Mouse (Mus musculus): Measurements from ENCODE around the gene Fermt3. TPM values are rescaled to one million over a fixed set of nuclear protein-coding genes. Genes with fewer than 3 reads are reported as not detected.
A peak's percentile ranks its signal among the peaks of the same experiment; 100 is the strongest.
"Not testable (repeated sequence)": the region's sequence is repeated elsewhere in the genome, so short reads cannot be mapped to it uniquely, and the experiment has no call there.

Gene Fermt3
- total and polyA plus RNA-seq, 2 experiments from 2014 or later: 4.0 to 7.5 TPM

DNA sequence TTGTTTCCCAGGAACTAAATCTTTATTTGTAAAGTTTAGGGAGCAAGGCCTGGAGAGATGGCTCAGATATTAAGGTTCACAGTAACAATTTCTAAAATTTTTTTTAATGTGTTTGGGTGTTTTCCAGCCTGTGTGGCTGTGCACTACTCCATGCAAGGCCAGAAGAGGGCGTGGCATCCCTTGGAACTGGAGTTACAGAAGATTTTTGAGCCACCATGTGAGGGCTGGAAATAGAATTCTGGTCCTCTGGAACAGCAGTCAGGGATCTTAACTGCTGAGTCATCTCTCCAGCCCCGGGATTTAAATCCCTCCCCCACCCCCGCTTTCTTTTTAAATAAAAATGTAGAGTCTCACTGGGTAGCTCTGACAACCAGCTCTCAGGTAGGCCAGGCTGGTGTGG, 35.9 kb upstream of the Fermt3 start:
- peaks cover 5% of the 10 kb centered on the region; the same call in 1 of the 2 replicates for H3K4me1 ChIP-seq (ENCODE audit: insufficient read depth, low read length)
- no peaks in the 10 kb centered on the region for H3K27me3 ChIP-seq (ENCODE audit: insufficient read depth, low read length)
- ATAC-seq (no peak), DNase-seq (ENCODE audit: low spot score) (no peak)
- 56% methylated on average over 3 of the region's 3 CpGs for WGBS
- no peak overlapping the region for H3K4me3 ChIP-seq (ENCODE audit: low read length)
- H3K9me3 ChIP-seq (ENCODE audit: low read length): no peaks in the 10 kb centered on the region
- no peak overlapping the region for H3K4me2 ChIP-seq (ENCODE audit: low read depth, low read length)
- no peaks in the 10 kb centered on the region for H3K36me3 ChIP-seq (ENCODE audit: insufficient read depth, low read length)
- no peak for TF ChIP-seq CTCF (IDR thresholded peaks at IDR 0.05; ENCODE audit: low read depth)
- no peak overlapping the region for H3K27ac ChIP-seq
- H3K9ac ChIP-seq (replicated peaks; ENCODE audit: low read length): no peak overlapping the region

GRCm38 (mm10) chr19:7054772-7055171, 35.5 kb upstream of the Fermt3 start:
- Histone ChIP-seq H3K36me3 (ENCODE audit: insufficient read depth, low read length) (no peaks in the 10 kb centered on the region), H3K27ac (no peak overlapping the region), H3K4me2 (ENCODE audit: low read depth, low read length) (no peak overlapping the region), H3K4me1 (ENCODE audit: insufficient read depth, low read length) (peaks cover 5% of the 10 kb centered on the region; the same call in 1 of the 2 replicates), H3K9ac (replicated peaks; ENCODE audit: low read length) (no peak overlapping the region), H3K9me3 (ENCODE audit: low read length) (no peaks in the 10 kb centered on the region), H3K27me3 (ENCODE audit: insufficient read depth, low read length) (no peaks in the 10 kb centered on the region), H3K4me3 (ENCODE audit: low read length) (no peak overlapping the region)
- no peak for ATAC-seq
- no peak for TF ChIP-seq CTCF (IDR thresholded peaks at IDR 0.05; ENCODE audit: low read depth)
- WGBS: 64% methylated on average over 10 of the region's 10 CpGs
- no peak for DNase-seq (ENCODE audit: low spot score)

GRCm38 (mm10) chr19:7053382-7053781, 34.1 kb upstream of the Fermt3 start:
- not testable (repeated sequence) for H3K4me3 ChIP-seq (ENCODE audit: low read length); DNase-seq (ENCODE audit: low spot score); ATAC-seq; H3K27ac ChIP-seq; H3K9ac ChIP-seq (replicated peaks; ENCODE audit: low read length); H3K4me2 ChIP-seq (ENCODE audit: low read depth, low read length); H3K36me3 ChIP-seq (ENCODE audit: insufficient read depth, low read length); H3K9me3 ChIP-seq (ENCODE audit: low read length); H3K27me3 ChIP-seq (ENCODE audit: insufficient read depth, low read length); H3K4me1 ChIP-seq (ENCODE audit: insufficient read depth, low read length)
- 65% methylated on average over 4 of the region's 4 CpGs for WGBS

- no peaks in the 10 kb centered on the region for H3K9me3 ChIP-seq (ENCODE audit: low read length)
- H3K27me3 ChIP-seq (ENCODE audit: insufficient read depth, low read length): no peaks in the 10 kb centered on the region
- H3K4me3 ChIP-seq (ENCODE audit: low read length): no peak overlapping the region
- DNase-seq (ENCODE audit: low spot score) (no peak), ATAC-seq (no peak)
- no peak for TF ChIP-seq CTCF (IDR thresholded peaks at IDR 0.05; ENCODE audit: low read depth)
- 31% methylated on average over 4 of the region's 4 CpGs for WGBS
- no peak overlapping the region for H3K4me2 ChIP-seq (ENCODE audit: low read depth, low read length)
- no peaks in the 10 kb centered on the region for H3K4me1 ChIP-seq (ENCODE audit: insufficient read depth, low read length)
- no peak overlapping the region for H3K27ac ChIP-seq
- H3K36me3 ChIP-seq (ENCODE audit: insufficient read depth, low read length): no peaks in the 10 kb centered on the region
- no peak overlapping the region for H3K9ac ChIP-seq (replicated peaks; ENCODE audit: low read length)
These were observed 25.4 kb upstream of the Fermt3 start for GRCm38 (mm10) chr19:7044706-7045105.

DNA sequence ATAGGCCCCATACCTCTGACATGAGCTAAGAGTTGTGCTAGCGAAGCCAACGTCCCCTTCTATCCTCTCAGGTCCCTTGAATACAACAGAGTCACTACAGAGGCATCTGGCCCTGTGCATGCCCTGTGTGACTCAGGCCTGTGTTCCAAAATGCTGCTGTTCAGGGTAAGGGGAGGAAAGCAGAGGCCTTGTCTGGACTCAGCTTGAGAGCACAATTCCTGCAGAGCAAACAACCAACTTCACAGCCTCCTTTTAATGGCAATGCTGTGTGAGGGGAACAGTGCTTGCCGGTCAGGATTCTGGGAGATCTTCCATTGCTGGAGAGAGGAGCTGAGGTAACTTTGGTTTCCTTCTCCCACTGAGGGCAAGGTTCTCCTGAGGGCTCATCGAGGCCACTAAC, 25.0 kb upstream of the Fermt3 start:
- DNase-seq (ENCODE audit: low spot score): no peak
- TF ChIP-seq CTCF (IDR thresholded peaks at IDR 0.05; ENCODE audit: low read depth): no peak
- no peaks in the 10 kb centered on the region for H3K9me3 ChIP-seq (ENCODE audit: low read length)
- H3K27me3 ChIP-seq (ENCODE audit: insufficient read depth, low read length): no peaks in the 10 kb centered on the region
- H3K4me3 ChIP-seq (ENCODE audit: low read length): no peak overlapping the region
- no peak overlapping the region for H3K4me2 ChIP-seq (ENCODE audit: low read depth, low read length)
- no peaks in the 10 kb centered on the region for H3K4me1 ChIP-seq (ENCODE audit: insufficient read depth, low read length)
- 68% methylated on average over 4 of the region's 4 CpGs for WGBS
- no peak overlapping the region for H3K9ac ChIP-seq (replicated peaks; ENCODE audit: low read length)
- no peaks in the 10 kb centered on the region for H3K36me3 ChIP-seq (ENCODE audit: insufficient read depth, low read length)
- no peak overlapping the region for H3K27ac ChIP-seq
- ATAC-seq: no peak

- H3K9ac ChIP-seq (replicated peaks; ENCODE audit: low read length): no peak overlapping the region
- H3K4me3 ChIP-seq (ENCODE audit: low read length): no peak overlapping the region
- 80% methylated on average over 2 of the region's 2 CpGs for WGBS
These were observed 21.9 kb upstream of the Fermt3 start for GRCm38 (mm10) chr19:7041171-7041570.

DNA sequence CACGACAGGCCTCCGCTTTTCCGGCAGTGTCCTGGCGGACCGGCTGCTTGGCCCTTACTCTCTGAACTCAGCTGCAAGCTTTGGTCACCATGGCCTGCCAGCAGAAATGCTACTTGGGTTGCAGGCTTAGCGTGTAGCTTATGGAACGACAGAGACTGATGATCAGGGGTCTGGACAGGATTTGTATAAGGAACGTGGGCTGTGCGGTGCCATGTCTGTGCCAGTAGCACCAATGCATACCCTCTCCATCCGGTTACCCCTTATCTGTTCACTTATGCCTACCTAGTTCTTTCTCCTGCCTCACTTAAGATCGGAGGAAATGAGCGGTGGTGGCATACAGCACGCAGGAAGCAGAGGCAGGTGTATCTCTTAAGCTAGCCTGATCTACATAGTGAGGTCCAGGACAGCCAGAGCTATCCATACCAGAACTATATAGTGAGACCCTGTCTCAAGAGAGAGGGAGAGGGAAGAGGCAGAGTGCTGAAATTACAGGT, 21.4 kb upstream of the Fermt3 start:
- H3K4me1 ChIP-seq (ENCODE audit: insufficient read depth, low read length): peaks cover 7% of the 10 kb centered on the region; the same call in 1 of the 2 replicates
- 22% methylated on average over 13 of the region's 13 CpGs for WGBS
- peak overlapping the region; percentile 47 for H3K4me3 ChIP-seq (ENCODE audit: low read length)
- H3K9me3 ChIP-seq (ENCODE audit: low read length): no peaks in the 10 kb centered on the region
- no peak for DNase-seq (ENCODE audit: low spot score)
- no peak for ATAC-seq
- no peak for TF ChIP-seq CTCF (IDR thresholded peaks at IDR 0.05; ENCODE audit: low read depth)
- peak overlapping the region; percentile 97 for H3K27ac ChIP-seq
- H3K27me3 ChIP-seq (ENCODE audit: insufficient read depth, low read length): no peaks in the 10 kb centered on the region
- peak overlapping the region; percentile 70 for H3K9ac ChIP-seq (replicated peaks; ENCODE audit: low read length)
- H3K36me3 ChIP-seq (ENCODE audit: insufficient read depth, low read length): no peaks in the 10 kb centered on the region
- peak overlapping the region; percentile 78 for H3K4me2 ChIP-seq (ENCODE audit: low read depth, low read length)

More at GRCm38 (mm10) chr19:7041171-7041570, 21.9 kb upstream of the Fermt3 start:
- no peaks in the 10 kb centered on the region for H3K27me3 ChIP-seq (ENCODE audit: insufficient read depth, low read length)
- TF ChIP-seq CTCF (IDR thresholded peaks at IDR 0.05; ENCODE audit: low read depth): no peak
- H3K9me3 ChIP-seq (ENCODE audit: low read length): no peaks in the 10 kb centered on the region
- no peaks in the 10 kb centered on the region for H3K36me3 ChIP-seq (ENCODE audit: insufficient read depth, low read length)
- H3K4me2 ChIP-seq (ENCODE audit: low read depth, low read length): no peak overlapping the region
- H3K27ac ChIP-seq: peak overlapping the region; percentile 97
- no peak for ATAC-seq
- DNase-seq (ENCODE audit: low spot score): no peak
- peaks cover 7% of the 10 kb centered on the region; the same call in 1 of the 2 replicates for H3K4me1 ChIP-seq (ENCODE audit: insufficient read depth, low read length)
